15 mouse cellular contexts compared by ENCODE assay signal in the genomic region with DNA sequence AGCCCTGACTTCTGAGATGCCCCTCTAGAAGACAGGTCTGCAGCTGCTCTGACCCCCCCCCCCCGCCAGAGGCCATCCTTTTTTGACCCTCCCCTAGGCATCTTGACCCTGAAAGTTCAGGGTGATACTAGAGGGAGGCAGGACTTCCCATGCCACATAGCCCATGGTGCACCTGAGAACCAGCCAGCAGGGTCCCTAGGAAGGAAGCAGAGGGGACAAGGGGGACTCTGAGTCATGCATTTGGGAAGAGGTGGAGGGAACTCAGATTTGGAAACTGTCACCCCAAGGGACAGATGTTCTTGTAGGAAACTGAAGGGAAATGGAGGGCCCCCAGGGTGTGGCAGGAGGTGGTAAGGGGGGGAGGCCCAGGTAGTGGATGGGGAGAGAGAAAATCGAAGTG. TPM values are rescaled to one million over a fixed set of nuclear protein-coding genes. Genes with fewer than 3 reads are reported as not detected.
A peak's percentile ranks its signal among the peaks of the same experiment; 100 is the strongest.
DNase-seq lines count a peak whose midpoint lies in the region; ATAC-seq and TF ChIP-seq lines count a peak whose summit lies in the region.
"Had no signal": no experiment of that assay in that cellular context is flagged by ENCODE, and none has a peak within 500 bp of the region (broad histone marks: within the 10 kb centered on the region; RNA-seq: fewer than 3 reads in every experiment).

No protein-coding gene starts in this region.

- no peaks in the 10 kb centered on the region for H3K9me3 ChIP-seq in E14TG2a.4 (ENCODE audit: low read length)
- no peaks in the 10 kb centered on the region for H3K9me3 ChIP-seq in forebrain, embryonic 16.5 days (ENCODE audit: control insufficient read depth, low read length)
- H3K9me3 ChIP-seq in midbrain, embryonic 13.5 days = peaks cover under 1% of the 10 kb centered on the region; the same call in 1 of the 2 replicates
- H3K9me3 ChIP-seq: embryonic facial prominence, embryonic 12.5 days; liver, embryonic 13.5 days had no signal

- peak overlapping the region; percentile 10; the same call in 1 of the 2 replicates for H3K4me2 ChIP-seq in forebrain, embryonic 16.5 days (ENCODE audit: low read length)
- H3K4me2 ChIP-seq in midbrain, embryonic 13.5 days (replicated peaks) = peak overlapping the region; percentile 56
- H3K4me2 ChIP-seq: liver, embryonic 13.5 days had no signal

- 32% methylated on average over 2 of the region's 2 CpGs for WGBS in heart, adult 2 months
- 8% methylated on average over 1 of the region's 2 CpGs for WGBS in forebrain, embryonic 16.5 days
- WGBS in midbrain, embryonic 13.5 days = 6% methylated on average over 2 of the region's 2 CpGs

- H3K9ac ChIP-seq in heart, adult 2 months (ENCODE audit: low read depth, low read length) = no peak overlapping the region
- H3K9ac ChIP-seq in forebrain, embryonic 16.5 days (replicated peaks; ENCODE audit: low read depth, low read length) = peak overlapping the region; percentile 26; the same call in 1 of the 2 replicates
- peak overlapping the region; percentile 47 for H3K9ac ChIP-seq in midbrain, embryonic 13.5 days (replicated peaks)
- H3K9ac ChIP-seq: embryonic facial prominence, embryonic 12.5 days; liver, embryonic 13.5 days had no signal

- ATAC-seq in forebrain, embryonic 16.5 days = no peak
- ATAC-seq in midbrain, embryonic 13.5 days = no peak
- ATAC-seq in frontal cortex, adult (ENCODE audit: low TSS enrichment) = no peak

- intact Hi-C loops in heart, adult 2 months (cut with DNase I) = no loop called here

- no peaks in the 10 kb centered on the region for H3K79me2 ChIP-seq in heart, adult 2 months (replicated peaks; ENCODE audit: control insufficient read depth, insufficient read depth, low read length)

- H3K4me1 ChIP-seq in heart, adult 2 months (ENCODE audit: control insufficient read depth, insufficient read depth, low read length) = no peaks in the 10 kb centered on the region; the same call in 1 of the 2 replicates
- peaks cover 67% of the 10 kb centered on the region for H3K4me1 ChIP-seq in E14TG2a.4 (replicated peaks; ENCODE audit: low read depth, low read length)
- peaks cover 40% of the 10 kb centered on the region for H3K4me1 ChIP-seq in forebrain, embryonic 16.5 days (replicated peaks; ENCODE audit: control insufficient read depth, insufficient read depth, low read length)
- peaks cover 47% of the 10 kb centered on the region for H3K4me1 ChIP-seq in midbrain, embryonic 13.5 days (replicated peaks)
- H3K4me1 ChIP-seq: liver, embryonic 13.5 days had no signal

- H3K27ac ChIP-seq in heart, adult 2 months = no peak overlapping the region
- peak overlapping the region; percentile 94 for H3K27ac ChIP-seq in forebrain, embryonic 16.5 days (ENCODE audit: low read length)
- peak overlapping the region; percentile 98 for H3K27ac ChIP-seq in midbrain, embryonic 13.5 days
- H3K27ac ChIP-seq: embryonic facial prominence, embryonic 12.5 days; liver, embryonic 13.5 days had no signal

- TF ChIP-seq POLR2A in heart, adult 2 months (IDR thresholded peaks at IDR 0.05; ENCODE audit: insufficient read depth, low read depth, low read length) = no peak

- no peak for TF ChIP-seq CTCF in heart, adult 2 months (IDR thresholded peaks at IDR 0.05)
- no peak for TF ChIP-seq CTCF in E14TG2a.4 (conservative IDR thresholded peaks at IDR 0.05; ENCODE audit: low read length)

- no peaks in the 10 kb centered on the region for H3K27me3 ChIP-seq in heart, adult 2 months (ENCODE audit: control insufficient read depth, insufficient read depth, low read length)
- H3K27me3 ChIP-seq in E14TG2a.4 (ENCODE audit: insufficient read depth, low read length) = peaks cover 18% of the 10 kb centered on the region
- H3K27me3 ChIP-seq in forebrain, embryonic 16.5 days (replicated peaks; ENCODE audit: control insufficient read depth, insufficient read depth, low read length) = no peaks in the 10 kb centered on the region
- H3K27me3 ChIP-seq in midbrain, embryonic 13.5 days = 0 out of 2 replicates have a peak, but pooled peaks cover 3% of the 10 kb centered on the region

- H3K4me3 ChIP-seq in heart, adult 2 months = no peak overlapping the region
- peak overlapping the region; percentile 45 for H3K4me3 ChIP-seq in E14TG2a.4 (replicated peaks; ENCODE audit: low read length)
- no peak overlapping the region for H3K4me3 ChIP-seq in forebrain, embryonic 16.5 days (replicated peaks; ENCODE audit: low read length)
- H3K4me3 ChIP-seq in midbrain, embryonic 13.5 days (replicated peaks) = peak overlapping the region; percentile 8; the same call in 1 of the 2 replicates
- H3K4me3 ChIP-seq: embryonic facial prominence, embryonic 12.5 days; liver, embryonic 13.5 days had no signal

- H3K36me3 ChIP-seq in heart, adult 2 months (ENCODE audit: control insufficient read depth, insufficient read depth, low read length) = no peaks in the 10 kb centered on the region
- no peaks in the 10 kb centered on the region for H3K36me3 ChIP-seq in E14TG2a.4 (ENCODE audit: insufficient read depth, low read length)
- no peaks in the 10 kb centered on the region for H3K36me3 ChIP-seq in forebrain, embryonic 16.5 days (ENCODE audit: control insufficient read depth, insufficient read depth)
- H3K36me3 ChIP-seq in midbrain, embryonic 13.5 days = peaks cover under 1% of the 10 kb centered on the region; the same call in 1 of the 2 replicates
- H3K36me3 ChIP-seq: embryonic facial prominence, embryonic 12.5 days; liver, embryonic 13.5 days had no signal

- TF ChIP-seq EP300 in heart, adult 2 months (IDR thresholded peaks at IDR 0.05; ENCODE audit: insufficient read depth, low read depth, low read length) = no peak

- DNase-seq in heart, adult 11 months = peak; percentile 87
- no peak for DNase-seq in heart, adult 2 months
- no peak for DNase-seq in kidney, postnatal 36 days
- no peak for DNase-seq in ovary, postnatal 36 days (ENCODE audit: low spot score)
- DNase-seq: B cell, adult 2 months; kidney, postnatal 10 days; liver, embryonic 13.5 days; lung, postnatal 4 days had no signal

RNA-seq across cellular contexts. Expression of a gene that starts 49.2 kb away (rescaled TPM):
- total RNA-seq in heart, adult 2 months (2021) = under 1 TPM in 1 of 2 experiments, not detected in 1; 0.34 TPM
- 0.35 and 0.41 TPM in 2 replicates for polyA plus RNA-seq in heart, adult 2 months (2012; rRNA removed)
- polyA plus RNA-seq in forebrain, embryonic 16.5 days (2015; fragmentation: Nextera tagmentation; extraction: Ambion mirVana) = 0.39 TPM in 1 of 2 replicates, not detected in the other
- polyA plus RNA-seq in midbrain, embryonic 13.5 days (2015; fragmentation: Nextera tagmentation; extraction: Ambion mirVana) = 0.22 TPM in 1 of 2 replicates, not detected in the other
- total RNA-seq: left cerebral cortex, postnatal 10 days had no signal
- polyA plus RNA-seq: embryonic facial prominence, embryonic 12.5 days; liver, embryonic 13.5 days; testis, adult 2 months had no signal

Comparison
In these comparisons a context has a peak if more than half of its experiments do, and no peak if none do; other contexts are left out.
1. H3K4me3 ChIP-seq: peak in E14TG2a.4 (single experiment) and midbrain, embryonic 13.5 days (single experiment); none in heart, adult 2 months (single experiment) and forebrain, embryonic 16.5 days (single experiment).